Mouse (Mus musculus): ENCODE results near the gene Gm45234.

- TF ChIP-seq POLR2A (IDR thresholded peaks at IDR 0.05; ENCODE audit: borderline replicate concordance, low read depth, low read length) (no peak), CTCF (IDR thresholded peaks at IDR 0.05; ENCODE audit: low read depth, low read length) (no peak)
These were observed 48.5 kb upstream of the Gm45234 start for GRCm38 (mm10) chr6:124804341-124804740.

Data from bone marrow macrophage, adult 2 months (primary cell).